Mouse (Mus musculus) neural tube, embryonic 13.5 days (tissue): ENCODE results near the gene Fbxo6. TPM values are rescaled to one million over a fixed set of nuclear protein-coding genes. Genes with fewer than 3 reads are reported as not detected.

Experiments
- ATAC-seq: fragments of 200-750 bp; cut with Nextera tagmentation; 2 replicates; pipeline ENCODE4 v1.8.0; 2017; ENCODE audit warnings: low read depth, mild to moderate bottlenecking, moderate TSS enrichment, moderate library complexity
- H3K27ac ChIP-seq: fragments of 300-500 bp; sonication (generic); replicated peaks from 2 replicates; pipeline ENCODE4 v1.5.1; 2015; ENCODE audit warnings: moderate library complexity, mild to moderate bottlenecking, inconsistent platforms
- H3K27me3 ChIP-seq: fragments of 300-500 bp; sonication (generic); 2 replicates; pipeline ENCODE4 v1.6.1; 2015; ENCODE audit warnings: mild to moderate bottlenecking, inconsistent platforms
- H3K36me3 ChIP-seq: fragments of 300-500 bp; sonication (generic); 2 replicates; pipeline ENCODE4 v1.6.1; 2015; ENCODE audit warnings: mild to moderate bottlenecking, inconsistent platforms
- H3K4me1 ChIP-seq: fragments of 300-500 bp; sonication (generic); replicated peaks from 2 replicates; pipeline ENCODE4 v1.6.1; 2015; ENCODE audit warnings: inconsistent platforms
- H3K4me2 ChIP-seq: fragments of 300-500 bp; sonication (generic); 2 replicates; pipeline ENCODE4 v1.6.1; 2015; ENCODE audit warnings: inconsistent platforms, mild to moderate bottlenecking, moderate library complexity
- H3K4me3 ChIP-seq: fragments of 300-500 bp; sonication (generic); 2 replicates; pipeline ENCODE4 v1.5.1; 2015; ENCODE audit warnings: mild to moderate bottlenecking, inconsistent platforms
- H3K9ac ChIP-seq: fragments of 300-500 bp; sonication (generic); 2 replicates; pipeline ENCODE4 v1.6.1; 2015; ENCODE audit warnings: moderate library complexity, mild to moderate bottlenecking, inconsistent platforms
- H3K9me3 ChIP-seq: fragments of 300-500 bp; sonication (generic); 2 replicates; pipeline ENCODE4 v1.6.1; 2016; ENCODE audit warnings: inconsistent platforms
- WGBS: fragments of 180-500 bp; shearing (Covaris S2); methylation state at CpG from one replicate; pipeline ENCODE4 v1.1.7; 2015; 5-methylcytosine and 5-hydroxymethylcytosine counted together
- polyA plus RNA-seq: library from polyadenylated mRNA; unstranded; fragments of >200 nt; fragmentation: Nextera tagmentation; extraction: Ambion mirVana; gene quantifications from 2 replicates; pipeline ENCODE4 v1.2.1, GENCODE M21; 2015

The Fbxo6 gene
- polyA plus RNA-seq, 1 experiment from 2014 or later = 16.6 TPM

GRCm38 (mm10) chr4:148139767-148140097, 12.2 kb downstream of the Fbxo6 start:
- Histone ChIP-seq H3K27me3 (peaks cover 2% of the 10 kb centered on the region; the same call in 1 of the 2 replicates), H3K4me3 (peak overlapping the region; percentile 53), H3K4me1 (peaks cover 27% of the 10 kb centered on the region), H3K4me2 (peak overlapping the region; percentile 87), H3K9me3 (no peaks in the 10 kb centered on the region), H3K27ac (peak overlapping the region; percentile 89), H3K9ac (peak overlapping the region; percentile 81), H3K36me3 (peaks cover 14% of the 10 kb centered on the region; the same call in 1 of the 2 replicates)
- ATAC-seq = peak; percentile 24
- 2% methylated on average over 12 of the region's 12 CpGs for WGBS

- 65% methylated on average over 8 of the region's 8 CpGs for WGBS
- H3K36me3 ChIP-seq = no peaks in the 10 kb centered on the region
- H3K27ac ChIP-seq = no peak overlapping the region
- no peak overlapping the region for H3K4me2 ChIP-seq
- peaks cover 2% of the 10 kb centered on the region; the same call in 1 of the 2 replicates for H3K27me3 ChIP-seq
- peaks cover 33% of the 10 kb centered on the region for H3K4me1 ChIP-seq
- H3K4me3 ChIP-seq = no peak overlapping the region
- no peak for ATAC-seq
- no peaks in the 10 kb centered on the region for H3K9me3 ChIP-seq
- H3K9ac ChIP-seq = no peak overlapping the region
These were observed 14.4 kb downstream of the Fbxo6 start for GRCm38 (mm10) chr4:148137503-148137902.

- Histone ChIP-seq H3K4me2 (no peak overlapping the region), H3K27ac (no peak overlapping the region), H3K9ac (no peak overlapping the region), H3K4me1 (peaks cover 36% of the 10 kb centered on the region), H3K27me3 (peaks cover 2% of the 10 kb centered on the region; the same call in 1 of the 2 replicates), H3K36me3 (no peaks in the 10 kb centered on the region), H3K9me3 (no peaks in the 10 kb centered on the region), H3K4me3 (no peak overlapping the region)
- no peak for ATAC-seq
- WGBS = 82% methylated on average over 8 of the region's 8 CpGs
These were observed 17.0 kb downstream of the Fbxo6 start for GRCm38 (mm10) chr4:148134988-148135387.

- H3K9me3 ChIP-seq = no peaks in the 10 kb centered on the region
These were observed 20.4 kb downstream of the Fbxo6 start for GRCm38 (mm10) chr4:148131497-148132081.

DNA sequence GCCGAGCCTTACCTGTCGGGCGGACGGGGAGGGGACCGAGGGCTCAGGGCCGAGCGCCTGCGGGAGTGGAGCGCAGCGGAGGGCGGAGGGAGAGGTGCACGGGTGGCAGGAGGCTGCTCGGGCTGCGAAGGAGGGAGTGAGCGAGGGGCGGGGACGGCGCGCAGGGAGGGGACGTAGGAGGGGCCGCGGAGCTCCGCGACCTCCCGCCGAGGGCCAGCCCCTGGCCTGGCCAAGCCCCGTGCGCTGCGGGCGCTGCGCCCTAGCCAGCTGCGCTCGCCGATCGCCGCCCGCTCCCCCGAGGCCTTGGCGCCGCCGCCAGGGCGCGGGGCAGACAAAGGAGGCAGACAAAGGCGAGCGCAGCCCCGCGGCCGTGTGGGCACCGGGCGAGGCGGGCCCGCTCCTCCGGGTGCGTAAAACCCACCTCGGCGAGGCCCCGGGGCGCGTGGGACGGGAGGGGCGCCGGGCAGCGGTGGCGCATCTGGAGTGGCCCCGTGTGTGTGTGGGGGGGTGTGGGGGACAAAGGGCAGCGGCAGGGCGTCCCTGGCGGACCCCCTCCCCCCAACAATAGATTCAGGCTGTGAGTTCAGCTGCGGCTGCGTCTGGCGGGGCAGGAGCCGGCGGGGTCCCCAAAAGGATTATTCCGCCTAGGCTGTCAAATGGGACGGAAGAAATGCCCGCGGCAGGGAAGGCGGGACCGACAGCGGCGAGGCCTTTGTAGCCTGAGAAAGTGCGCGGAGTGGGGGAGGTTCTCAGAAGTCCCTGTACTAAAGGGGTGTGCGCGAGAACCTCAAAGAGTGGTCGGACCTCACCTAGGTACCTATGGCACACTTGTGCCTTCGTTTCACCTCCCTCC, 21.2 kb downstream of the Fbxo6 start, which contains the start of gene Draxin:
Draxin (minus strand) TSS at position 138 of the 853 bp plus-strand sequence.
- H3K27me3 ChIP-seq = peaks cover 6% of the 10 kb centered on the region; the same call in 1 of the 2 replicates
- no peaks in the 10 kb centered on the region for H3K9me3 ChIP-seq
- peak within 1 kb of the TSS; percentile 99 for H3K9ac ChIP-seq
- no peaks in the 10 kb centered on the region for H3K36me3 ChIP-seq
- peak; percentile 73 for ATAC-seq
- H3K4me1 ChIP-seq = peaks cover 60% of the 10 kb centered on the region
- peak within 1 kb of the TSS; percentile 76 for H3K4me3 ChIP-seq
- WGBS = under 1% methylated on average over 78 of the region's 87 CpGs
- H3K4me2 ChIP-seq = peak within 1 kb of the TSS; percentile 76
- H3K27ac ChIP-seq = peak within 1 kb of the TSS; percentile 99

More at GRCm38 (mm10) chr4:148131497-148132081, 20.4 kb downstream of the Fbxo6 start:
- peak overlapping the region; percentile 76 for H3K4me3 ChIP-seq
- peaks cover 51% of the 10 kb centered on the region for H3K4me1 ChIP-seq
- peak overlapping the region; percentile 99 for H3K9ac ChIP-seq
- WGBS = under 1% methylated on average over 19 of the region's 21 CpGs
- ATAC-seq = peak; percentile 69
- peaks cover 6% of the 10 kb centered on the region; the same call in 1 of the 2 replicates for H3K27me3 ChIP-seq
- H3K36me3 ChIP-seq = no peaks in the 10 kb centered on the region
- peak overlapping the region; percentile 76 for H3K4me2 ChIP-seq
- peak overlapping the region; percentile 99 for H3K27ac ChIP-seq

DNA sequence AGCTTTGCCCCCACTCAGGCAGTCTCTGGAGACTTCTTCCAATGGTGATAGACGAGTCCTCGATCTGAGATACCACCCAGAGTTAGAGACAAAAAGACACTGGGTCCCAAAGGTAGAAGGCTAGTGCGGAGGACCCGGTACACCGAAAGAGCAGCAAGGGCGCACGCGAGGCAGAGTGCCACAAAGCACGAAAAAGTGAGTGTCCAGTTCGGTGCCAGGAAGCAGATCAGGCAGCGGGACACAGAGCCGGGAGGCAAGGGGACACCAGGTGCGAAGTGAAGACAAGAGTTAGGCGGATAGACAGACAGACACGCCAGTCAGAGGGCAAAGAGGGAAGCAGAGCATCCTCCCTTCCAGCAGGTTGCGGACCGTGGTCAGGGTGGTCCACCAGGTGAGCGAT, 21.8 kb downstream of the Fbxo6 start, which contains the start of gene Mad2l2:
Mad2l2 (plus strand) TSS at position 252 of the 400 bp plus-strand sequence.
- H3K27me3 ChIP-seq = peaks cover 5% of the 10 kb centered on the region; the same call in 1 of the 2 replicates
- WGBS = under 1% methylated on average over 18 of the region's 18 CpGs
- no peaks in the 10 kb centered on the region for H3K9me3 ChIP-seq
- H3K36me3 ChIP-seq = no peaks in the 10 kb centered on the region
- ATAC-seq = peak; percentile 4; the same call in 1 of the 2 replicates
- H3K4me3 ChIP-seq = peak within 1 kb of the TSS; percentile 76
- H3K9ac ChIP-seq = peak within 1 kb of the TSS; percentile 99
- H3K4me1 ChIP-seq = peaks cover 64% of the 10 kb centered on the region
- H3K4me2 ChIP-seq = peak within 1 kb of the TSS; percentile 76
- H3K27ac ChIP-seq = peak within 1 kb of the TSS; percentile 99

DNA sequence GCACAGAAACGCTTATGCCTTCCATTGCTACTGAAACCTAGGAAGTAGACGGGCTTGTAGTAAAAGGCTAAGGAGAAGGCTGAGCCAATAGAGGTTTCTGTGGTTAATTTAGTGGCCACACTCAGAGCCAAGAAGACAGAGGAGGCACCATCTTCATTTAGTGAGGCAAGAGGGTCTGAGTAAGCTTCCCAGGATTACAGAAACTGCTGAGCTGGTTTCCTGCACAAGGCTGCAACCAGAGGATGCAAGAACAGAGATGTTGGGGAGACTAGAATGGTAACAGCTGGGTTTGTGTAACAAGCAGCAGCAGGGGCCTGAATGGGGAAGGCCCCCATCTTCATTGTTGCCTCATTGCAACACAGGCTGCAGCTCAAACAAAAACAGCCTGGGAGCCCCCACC, 23.3 kb downstream of the Fbxo6 start:
- Histone ChIP-seq H3K9ac (peak overlapping the region; percentile 99), H3K4me3 (peak overlapping the region; percentile 76), H3K9me3 (no peaks in the 10 kb centered on the region), H3K27ac (peak overlapping the region; percentile 99), H3K4me2 (peak overlapping the region; percentile 76), H3K27me3 (peaks cover 3% of the 10 kb centered on the region; the same call in 1 of the 2 replicates), H3K4me1 (peaks cover 76% of the 10 kb centered on the region), H3K36me3 (no peaks in the 10 kb centered on the region)
- no peak for ATAC-seq
- WGBS = 58% methylated on average over 2 of the region's 2 CpGs

- no peak for ATAC-seq
- H3K4me3 ChIP-seq = peak overlapping the region; percentile 76
- peak overlapping the region; percentile 76 for H3K4me2 ChIP-seq
- 54% methylated on average over 1 of the region's 1 CpGs for whole genome bisulfite sequencing
- peak overlapping the region; percentile 99 for H3K9ac ChIP-seq
- H3K4me1 ChIP-seq = peaks cover 81% of the 10 kb centered on the region
- no peaks in the 10 kb centered on the region for H3K36me3 ChIP-seq
- peak overlapping the region; percentile 99 for H3K27ac ChIP-seq
- H3K27me3 ChIP-seq = peaks cover 3% of the 10 kb centered on the region; the same call in 1 of the 2 replicates
- no peaks in the 10 kb centered on the region for H3K9me3 ChIP-seq
These were observed 23.7 kb downstream of the Fbxo6 start for GRCm38 (mm10) chr4:148128241-148128640.

- ATAC-seq = no peak
- peak overlapping the region; percentile 31; the same call in 1 of the 2 replicates for H3K9ac ChIP-seq
- WGBS = 46% methylated on average over 3 of the region's 3 CpGs
- peak overlapping the region; percentile 63 for H3K27ac ChIP-seq
- no peak overlapping the region for H3K4me3 ChIP-seq
- peaks cover 80% of the 10 kb centered on the region for H3K4me1 ChIP-seq
- no peaks in the 10 kb centered on the region for H3K9me3 ChIP-seq
- H3K27me3 ChIP-seq = no peaks in the 10 kb centered on the region
- no peaks in the 10 kb centered on the region for H3K36me3 ChIP-seq
- no peak overlapping the region for H3K4me2 ChIP-seq
These were observed 29.3 kb downstream of the Fbxo6 start for GRCm38 (mm10) chr4:148122694-148123066.

DNA sequence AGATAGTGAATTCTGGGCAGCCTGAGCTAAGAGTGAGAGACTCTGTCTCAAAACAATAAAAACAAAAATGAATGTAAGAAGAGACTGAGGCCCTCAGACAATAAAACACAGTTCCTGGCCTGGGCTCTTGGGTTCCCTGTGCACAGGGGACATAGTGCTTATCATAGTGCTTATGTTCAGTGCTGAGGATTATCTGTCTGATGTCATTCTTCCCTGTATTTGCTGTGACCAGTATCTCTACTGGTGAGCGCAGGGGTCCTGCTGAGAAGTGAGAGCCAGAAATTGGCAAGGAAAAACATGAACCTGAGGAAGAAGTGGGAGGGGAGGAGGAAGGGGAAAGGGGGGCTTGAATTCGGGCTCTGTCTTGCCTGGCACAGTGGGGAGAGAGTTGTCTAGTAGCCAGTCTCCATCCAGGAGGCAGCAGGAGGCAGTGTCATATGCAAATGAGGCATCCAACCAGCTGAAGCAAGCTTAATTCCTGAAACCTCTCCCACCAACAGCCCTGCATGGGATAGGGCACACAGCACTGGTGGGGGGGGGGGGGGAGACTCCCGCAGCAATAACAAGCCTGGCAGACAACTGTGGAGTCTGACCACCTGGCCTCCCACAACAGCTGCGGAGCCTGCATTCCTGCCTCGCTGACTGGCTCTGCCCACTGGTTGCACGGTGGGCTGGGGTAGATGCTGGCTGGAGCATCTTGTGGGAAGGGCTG, 29.8 kb downstream of the Fbxo6 start:
- 8% methylated on average over 6 of the region's 6 CpGs for WGBS
- H3K4me1 ChIP-seq = peaks cover 74% of the 10 kb centered on the region
- H3K9me3 ChIP-seq = no peaks in the 10 kb centered on the region
- no peaks in the 10 kb centered on the region for H3K27me3 ChIP-seq
- no peaks in the 10 kb centered on the region; the same call in 1 of the 2 replicates for H3K36me3 ChIP-seq
- no peak overlapping the region for H3K4me3 ChIP-seq
- peak overlapping the region; percentile 34; the same call in 1 of the 2 replicates for H3K9ac ChIP-seq
- peak overlapping the region; percentile 79 for H3K27ac ChIP-seq
- H3K4me2 ChIP-seq = no peak overlapping the region
- ATAC-seq = peak; percentile 78

DNA sequence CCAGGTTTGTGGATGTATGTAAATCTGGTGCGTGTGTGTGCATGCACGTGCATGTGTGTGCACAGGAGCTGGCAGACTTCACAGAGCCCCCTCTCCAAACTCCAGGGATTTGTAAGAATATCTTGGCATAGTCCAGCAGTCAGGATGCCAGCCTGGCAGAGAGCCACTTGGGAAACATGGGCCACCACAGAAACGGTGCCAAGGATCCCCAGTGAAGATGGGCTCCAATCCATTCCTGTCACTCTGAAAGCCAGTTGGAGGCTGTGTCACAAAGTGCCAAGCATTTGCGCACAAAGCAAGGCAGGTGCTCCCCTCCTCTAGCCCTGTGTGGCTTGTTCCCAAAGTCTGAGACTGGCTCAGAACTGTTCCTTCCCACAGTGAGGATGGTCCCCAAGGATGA, 30.6 kb downstream of the Fbxo6 start:
- peaks cover 66% of the 10 kb centered on the region for H3K4me1 ChIP-seq
- H3K27me3 ChIP-seq = no peaks in the 10 kb centered on the region
- H3K27ac ChIP-seq = peak overlapping the region; percentile 79
- 0 out of 2 replicates have a peak overlapping the region, but pooled peaks have one; percentile 34 for H3K9ac ChIP-seq
- H3K4me3 ChIP-seq = no peak overlapping the region
- peak; percentile 29; the same call in 1 of the 2 replicates for ATAC-seq
- 63% methylated on average over 4 of the region's 4 CpGs for whole genome bisulfite sequencing
- no peaks in the 10 kb centered on the region for H3K9me3 ChIP-seq
- no peaks in the 10 kb centered on the region; the same call in 1 of the 2 replicates for H3K36me3 ChIP-seq
- H3K4me2 ChIP-seq = no peak overlapping the region
